29 mouse cellular contexts compared by ENCODE assay signal in the genomic region with DNA sequence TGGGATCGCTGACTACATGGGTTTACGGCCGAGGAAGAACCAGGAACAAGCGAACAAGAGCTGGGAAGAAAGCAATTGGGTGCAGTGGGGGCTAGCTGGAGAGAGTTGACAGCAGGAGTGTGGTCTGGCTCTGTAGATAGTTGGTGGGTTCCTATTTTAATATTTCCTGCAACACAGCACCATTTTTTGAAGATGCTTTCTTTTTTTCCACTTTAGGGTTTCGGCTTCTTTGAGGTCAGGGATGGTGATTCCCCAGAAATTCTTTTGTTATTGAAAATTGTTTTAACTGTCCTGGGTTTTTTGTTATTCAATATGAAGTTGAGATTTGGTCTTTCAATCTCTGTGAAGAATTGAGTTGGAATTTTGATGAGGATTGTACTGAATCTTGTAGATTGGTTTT.
"Had no signal": no experiment of that assay in that cellular context is flagged by ENCODE, and none has a peak within 500 bp of the region (broad histone marks: within the 10 kb centered on the region; RNA-seq: fewer than 3 reads in every experiment).

No protein-coding gene starts in this region.

- H3K9ac ChIP-seq: limb, embryonic 12.5 days; limb, embryonic 13.5 days; limb, embryonic 15.5 days; liver, embryonic 12.5 days; liver, embryonic 13.5 days; liver, embryonic 14.5 days; liver, embryonic 15.5 days; liver, postnatal 0 days; lung, embryonic 14.5 days; lung, embryonic 15.5 days; midbrain, embryonic 12.5 days; midbrain, embryonic 13.5 days; midbrain, embryonic 15.5 days had no signal

- DNase-seq: left cerebral cortex, postnatal 4 days; liver; liver, embryonic 13.5 days; liver, postnatal 0 days; lung, adult 18-20 months; lung, adult 2 months; lung, embryonic 14.5 days; lung, postnatal 10 days; lung, postnatal 14 days; lung, postnatal 36 days; lung, postnatal 4 days; midbrain, embryonic 14.5 days had no signal

- H3K9me3 ChIP-seq: limb, embryonic 10.5 days; limb, embryonic 12.5 days; limb, embryonic 15.5 days; liver, embryonic 12.5 days; liver, embryonic 13.5 days; liver, embryonic 15.5 days; lung, embryonic 15.5 days; megakaryocyte, embryonic 14.5 days; midbrain, embryonic 10.5 days; midbrain, embryonic 12.5 days; midbrain, embryonic 13.5 days; midbrain, embryonic 15.5 days had no signal

- H3K27ac ChIP-seq: limb, embryonic 10.5 days; limb, embryonic 12.5 days; limb, embryonic 13.5 days; limb, embryonic 15.5 days; liver, embryonic 12.5 days; liver, embryonic 13.5 days; liver, embryonic 14.5 days; liver, embryonic 15.5 days; lung, embryonic 15.5 days; macrophage; midbrain, embryonic 10.5 days; midbrain, embryonic 12.5 days; midbrain, embryonic 13.5 days; midbrain, embryonic 15.5 days had no signal

- H3K4me3 ChIP-seq: limb, embryonic 10.5 days; limb, embryonic 12.5 days; limb, embryonic 13.5 days; limb, embryonic 15.5 days; liver, embryonic 12.5 days; liver, embryonic 13.5 days; liver, embryonic 15.5 days; lung, embryonic 15.5 days; megakaryocyte, embryonic 14.5 days; midbrain, embryonic 10.5 days; midbrain, embryonic 12.5 days; midbrain, embryonic 13.5 days; midbrain, embryonic 15.5 days; myocyte had no signal

- H3K4me2 ChIP-seq: limb, embryonic 12.5 days; limb, embryonic 13.5 days; limb, embryonic 15.5 days; liver, embryonic 11.5 days; liver, embryonic 12.5 days; liver, embryonic 13.5 days; liver, embryonic 15.5 days; lung, embryonic 14.5 days; lung, embryonic 15.5 days; midbrain, embryonic 11.5 days; midbrain, embryonic 12.5 days; midbrain, embryonic 13.5 days; midbrain, embryonic 15.5 days had no signal

- H3K36me3 ChIP-seq: limb, embryonic 10.5 days; limb, embryonic 12.5 days; limb, embryonic 13.5 days; limb, embryonic 15.5 days; liver, embryonic 12.5 days; liver, embryonic 13.5 days; liver, embryonic 15.5 days; lung, embryonic 15.5 days; midbrain, embryonic 10.5 days; midbrain, embryonic 12.5 days; midbrain, embryonic 13.5 days; midbrain, embryonic 15.5 days had no signal

- H3K4me1 ChIP-seq: limb, embryonic 10.5 days; limb, embryonic 12.5 days; limb, embryonic 13.5 days; limb, embryonic 15.5 days; liver, embryonic 12.5 days; liver, embryonic 13.5 days; liver, embryonic 15.5 days; lung, embryonic 15.5 days; midbrain, embryonic 10.5 days; midbrain, embryonic 12.5 days; midbrain, embryonic 13.5 days; midbrain, embryonic 15.5 days had no signal

- H3K27me3 ChIP-seq: limb, embryonic 12.5 days; limb, embryonic 13.5 days; limb, embryonic 15.5 days; liver, embryonic 12.5 days; liver, embryonic 13.5 days; liver, embryonic 15.5 days; lung, embryonic 15.5 days; megakaryocyte, embryonic 14.5 days; midbrain, embryonic 12.5 days; midbrain, embryonic 13.5 days; midbrain, embryonic 15.5 days had no signal
